Mouse (Mus musculus) neural tube, embryonic 12.5 days (tissue): ENCODE data around the gene Gm44503. TPM values are rescaled to one million over a fixed set of nuclear protein-coding genes. Genes with fewer than 3 reads are reported as not detected.

Experiments
- ATAC-seq: fragments of 200-750 bp; cut with Nextera tagmentation; 2 replicates; pipeline ENCODE4 v1.8.0; 2017; ENCODE audit warnings: low read depth, mild to moderate bottlenecking, moderate TSS enrichment, moderate library complexity; ENCODE audit not compliant: low FRiP score
- H3K27ac ChIP-seq: fragments of 300-500 bp; sonication (generic); 2 replicates; pipeline ENCODE4 v1.5.1; 2016
- H3K27me3 ChIP-seq: fragments of 300-500 bp; sonication (generic); replicated peaks from 2 replicates; pipeline ENCODE4 v1.6.1; 2016; ENCODE audit warnings: mild to moderate bottlenecking
- H3K36me3 ChIP-seq: fragments of 300-500 bp; sonication (generic); 2 replicates; pipeline ENCODE4 v1.6.1; 2016; ENCODE audit warnings: mild to moderate bottlenecking
- H3K4me1 ChIP-seq: fragments of 300-500 bp; sonication (generic); 2 replicates; pipeline ENCODE4 v1.6.1; 2016
- H3K4me2 ChIP-seq: fragments of 300-500 bp; sonication (generic); replicated peaks from 2 replicates; pipeline ENCODE4 v1.6.1; 2016; ENCODE audit warnings: mild to moderate bottlenecking
- H3K4me3 ChIP-seq: fragments of 300-500 bp; sonication (generic); 2 replicates; pipeline ENCODE4 v1.5.1; 2016
- H3K9ac ChIP-seq: fragments of 300-500 bp; sonication (generic); 2 replicates; pipeline ENCODE4 v1.6.1; 2016; ENCODE audit warnings: mild to moderate bottlenecking
- H3K9me3 ChIP-seq: fragments of 300-500 bp; sonication (generic); 2 replicates; pipeline ENCODE4 v1.6.1; 2016; ENCODE audit warnings: mild to moderate bottlenecking
- WGBS: fragments of 180-500 bp; shearing (Covaris S2); methylation state at CpG from one replicate; pipeline ENCODE4 v1.1.7; 2016; 5-methylcytosine and 5-hydroxymethylcytosine counted together
- polyA plus RNA-seq: library from polyadenylated mRNA; unstranded; fragments of >200 nt; fragmentation: Nextera tagmentation; extraction: Ambion mirVana; gene quantifications from 2 replicates; pipeline ENCODE4 v1.2.1, GENCODE M21; 2016

The Gm44503 gene
- polyA plus RNA-seq, 1 experiment from 2014 or later: not detected

GRCm38 (mm10) chr9:73040080-73040479, 81.4 kb downstream of the Gm44503 start, which contains the start of gene Pigb:
Gene Pigb, minus strand, starts transcription at chr9:73040378.
- Histone ChIP-seq H3K4me2 (peak within 1 kb of the TSS; percentile 72), H3K36me3 (peaks cover 2% of the 10 kb centered on the region; the same call in 1 of the 2 replicates), H3K27me3 (no peaks in the 10 kb centered on the region), H3K4me3 (peak within 1 kb of the TSS; percentile 79), H3K9ac (peak within 1 kb of the TSS; percentile 74), H3K9me3 (no peaks in the 10 kb centered on the region), H3K27ac (no peak within 1 kb of the TSS), H3K4me1 (peaks cover 21% of the 10 kb centered on the region)
- ATAC-seq: no peak
- 34% methylated on average over 6 of the region's 6 CpGs for WGBS

- Histone ChIP-seq H3K4me2 (peak within 1 kb of the TSS; percentile 80), H3K4me1 (peaks cover 18% of the 10 kb centered on the region), H3K4me3 (peak within 1 kb of the TSS; percentile 38), H3K9ac (peak within 1 kb of the TSS; percentile 60), H3K27me3 (0 out of 2 replicates have a peak, but pooled peaks cover 3% of the 10 kb centered on the region), H3K27ac (no peak within 1 kb of the TSS), H3K36me3 (no peaks in the 10 kb centered on the region), H3K9me3 (no peaks in the 10 kb centered on the region)
- WGBS: 1% methylated on average over 41 of the region's 41 CpGs
- peak; percentile 42 for ATAC-seq
Measured at GRCm38 (mm10) chr9:73044146-73045079, 85.8 kb downstream of the Gm44503 start, which contains the start of gene Rab27a. Gene Rab27a, plus strand, starts transcription at chr9:73044854.

GRCm38 (mm10) chr9:73045204-73045603, 86.6 kb downstream of the Gm44503 start:
- Histone ChIP-seq H3K27ac (no peak overlapping the region), H3K4me3 (peak overlapping the region; percentile 38), H3K27me3 (0 out of 2 replicates have a peak, but pooled peaks cover 3% of the 10 kb centered on the region), H3K4me1 (peaks cover 16% of the 10 kb centered on the region), H3K4me2 (peak overlapping the region; percentile 80), H3K36me3 (no peaks in the 10 kb centered on the region), H3K9me3 (no peaks in the 10 kb centered on the region), H3K9ac (peak overlapping the region; percentile 60)
- WGBS: 13% methylated on average over 7 of the region's 7 CpGs
- no peak for ATAC-seq

- Histone ChIP-seq H3K27ac (no peak overlapping the region), H3K9me3 (no peaks in the 10 kb centered on the region), H3K9ac (no peak overlapping the region), H3K27me3 (0 out of 2 replicates have a peak, but pooled peaks cover 3% of the 10 kb centered on the region), H3K4me3 (no peak overlapping the region), H3K4me2 (0 out of 2 replicates have a peak overlapping the region, but pooled peaks have one; percentile 80), H3K4me1 (peaks cover 13% of the 10 kb centered on the region), H3K36me3 (no peaks in the 10 kb centered on the region)
- 70% methylated on average over 10 of the region's 10 CpGs for WGBS
- ATAC-seq: no peak
Measured at GRCm38 (mm10) chr9:73045711-73046110, 87.1 kb downstream of the Gm44503 start.

- Histone ChIP-seq H3K9ac (no peak overlapping the region), H3K36me3 (no peaks in the 10 kb centered on the region), H3K4me1 (peaks cover 13% of the 10 kb centered on the region), H3K4me2 (no peak overlapping the region), H3K4me3 (no peak overlapping the region), H3K27ac (no peak overlapping the region), H3K27me3 (0 out of 2 replicates have a peak, but pooled peaks cover 3% of the 10 kb centered on the region), H3K9me3 (no peaks in the 10 kb centered on the region)
- 93% methylated on average over 2 of the region's 2 CpGs for WGBS
- no peak for ATAC-seq
Measured at GRCm38 (mm10) chr9:73047906-73048305, 89.3 kb downstream of the Gm44503 start.

GRCm38 (mm10) chr9:73048927-73049326, 90.3 kb downstream of the Gm44503 start:
- Histone ChIP-seq H3K4me2 (no peak overlapping the region), H3K27ac (no peak overlapping the region), H3K4me3 (no peak overlapping the region), H3K9me3 (no peaks in the 10 kb centered on the region), H3K4me1 (peaks cover 13% of the 10 kb centered on the region), H3K36me3 (no peaks in the 10 kb centered on the region), H3K9ac (no peak overlapping the region), H3K27me3 (0 out of 2 replicates have a peak, but pooled peaks cover 3% of the 10 kb centered on the region)
- 22% methylated on average over 4 of the region's 4 CpGs for WGBS
- ATAC-seq: no peak

GRCm38 (mm10) chr9:73049833-73050232, 91.2 kb downstream of the Gm44503 start:
- H3K27me3 ChIP-seq: 0 out of 2 replicates have a peak, but pooled peaks cover 3% of the 10 kb centered on the region

GRCm38 (mm10) chr9:73050606-73051005, 92.0 kb downstream of the Gm44503 start:
- H3K36me3 ChIP-seq: no peaks in the 10 kb centered on the region
- no peak overlapping the region for H3K27ac ChIP-seq
- H3K9ac ChIP-seq: no peak overlapping the region
- H3K4me2 ChIP-seq: no peak overlapping the region
- WGBS: 71% methylated on average over 8 of the region's 8 CpGs
- H3K4me3 ChIP-seq: no peak overlapping the region
- no peaks in the 10 kb centered on the region for H3K9me3 ChIP-seq
- no peaks in the 10 kb centered on the region for H3K4me1 ChIP-seq
- H3K27me3 ChIP-seq: 0 out of 2 replicates have a peak, but pooled peaks cover under 1% of the 10 kb centered on the region
- ATAC-seq: no peak

More at GRCm38 (mm10) chr9:73049833-73050232, 91.2 kb downstream of the Gm44503 start:
- H3K9ac ChIP-seq: no peak overlapping the region
- H3K36me3 ChIP-seq: no peaks in the 10 kb centered on the region
- H3K9me3 ChIP-seq: no peaks in the 10 kb centered on the region
- no peak for ATAC-seq
- peaks cover 5% of the 10 kb centered on the region for H3K4me1 ChIP-seq
- no peak overlapping the region for H3K27ac ChIP-seq
- WGBS: 76% methylated on average over 5 of the region's 5 CpGs
- H3K4me2 ChIP-seq: no peak overlapping the region
- no peak overlapping the region for H3K4me3 ChIP-seq

GRCm38 (mm10) chr9:73055441-73055911, 96.8 kb downstream of the Gm44503 start:
- H3K4me1 ChIP-seq: no peaks in the 10 kb centered on the region
- no peak for ATAC-seq
- H3K9me3 ChIP-seq: no peaks in the 10 kb centered on the region
- 72% methylated on average over 10 of the region's 10 CpGs for WGBS
- H3K4me2 ChIP-seq: no peak overlapping the region
- H3K4me3 ChIP-seq: no peak overlapping the region
- H3K9ac ChIP-seq: no peak overlapping the region
- no peaks in the 10 kb centered on the region for H3K36me3 ChIP-seq
- H3K27ac ChIP-seq: no peak overlapping the region
- H3K27me3 ChIP-seq: no peaks in the 10 kb centered on the region

GRCm38 (mm10) chr9:73059224-73059623, 100.6 kb downstream of the Gm44503 start:
- Histone ChIP-seq H3K9ac (no peak overlapping the region), H3K9me3 (no peaks in the 10 kb centered on the region), H3K27ac (no peak overlapping the region), H3K4me1 (peaks cover 9% of the 10 kb centered on the region; the same call in 1 of the 2 replicates), H3K4me2 (no peak overlapping the region), H3K27me3 (no peaks in the 10 kb centered on the region), H3K4me3 (no peak overlapping the region), H3K36me3 (no peaks in the 10 kb centered on the region)
- no peak for ATAC-seq
- WGBS: 87% methylated on average over 4 of the region's 4 CpGs

- no peaks in the 10 kb centered on the region for H3K36me3 ChIP-seq
- peak overlapping the region; percentile 34 for H3K4me2 ChIP-seq
- H3K27ac ChIP-seq: no peak overlapping the region
- peaks cover 24% of the 10 kb centered on the region for H3K4me1 ChIP-seq
- no peak overlapping the region for H3K4me3 ChIP-seq
- H3K9ac ChIP-seq: no peak overlapping the region
- no peaks in the 10 kb centered on the region for H3K27me3 ChIP-seq
- no peak for ATAC-seq
- H3K9me3 ChIP-seq: no peaks in the 10 kb centered on the region
- WGBS: 30% methylated on average over 15 of the region's 15 CpGs
Measured at GRCm38 (mm10) chr9:73063621-73064290, 105.1 kb downstream of the Gm44503 start.
